Mouse (Mus musculus): Measurements from ENCODE around the gene Emd.

Emd gene

DNA sequence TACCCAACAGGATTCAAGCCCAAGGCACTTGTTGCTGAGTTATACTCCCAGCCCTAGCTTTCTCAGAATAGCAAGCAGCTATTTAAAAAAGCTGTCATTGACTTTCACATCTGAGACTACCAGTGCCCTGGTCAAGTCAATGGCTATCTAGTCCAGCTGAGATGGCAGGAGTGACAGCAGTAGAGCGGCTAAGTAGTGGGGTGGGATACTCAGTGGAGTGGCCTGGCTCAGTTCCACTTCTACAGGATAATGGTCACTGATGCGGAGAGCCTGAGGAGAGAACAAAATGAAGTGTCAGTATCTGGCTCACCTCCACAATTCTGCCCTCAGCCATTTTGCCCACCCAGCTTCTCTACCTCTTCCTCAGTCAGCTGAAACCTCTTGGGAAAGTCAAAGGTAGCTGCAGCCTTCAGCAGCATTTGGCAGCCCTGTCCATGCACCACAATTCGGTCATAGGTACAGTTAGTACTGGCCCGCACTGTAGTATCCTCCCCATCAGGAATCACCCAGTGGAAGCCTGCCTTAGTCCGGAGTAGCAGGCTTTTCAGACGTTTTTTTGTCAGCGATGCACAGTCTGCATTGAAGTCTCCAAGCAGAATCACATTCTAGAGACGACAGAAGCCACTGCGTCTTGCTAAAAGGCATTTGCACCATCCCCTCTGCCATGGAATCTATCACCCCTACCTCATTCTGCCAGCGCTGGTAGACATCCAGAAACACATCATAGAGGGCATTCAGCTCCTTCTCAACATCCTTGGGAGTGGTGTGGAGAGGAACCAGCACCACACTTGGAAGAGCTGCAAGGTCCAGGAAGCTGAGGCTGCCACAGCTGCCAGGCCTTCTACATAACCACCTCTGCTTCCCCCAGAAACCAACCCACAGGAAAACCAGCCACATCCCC, 19.2 kb downstream of the Emd start:
- DNase-seq = no peak

DNA sequence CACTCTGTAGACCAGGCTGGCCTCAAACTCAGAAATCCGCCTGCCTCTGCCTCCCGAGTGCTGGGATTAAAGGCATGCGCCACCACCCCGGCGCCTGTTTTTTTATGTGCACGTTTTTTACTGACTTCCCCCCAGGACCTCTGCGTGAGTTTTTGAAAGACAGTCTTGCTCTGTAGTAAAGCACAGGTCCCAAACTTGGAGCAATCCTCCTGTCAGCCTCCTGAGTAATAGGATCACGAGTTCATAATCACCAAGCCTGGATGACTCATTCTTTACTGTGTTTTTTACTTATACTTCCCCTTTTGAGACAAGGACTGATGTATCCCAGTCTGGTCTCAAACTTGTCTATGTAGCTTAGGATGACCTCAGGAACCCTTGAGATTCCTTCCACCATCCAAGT, 23.4 kb downstream of the Emd start:
- no peak for DNase-seq

DNA sequence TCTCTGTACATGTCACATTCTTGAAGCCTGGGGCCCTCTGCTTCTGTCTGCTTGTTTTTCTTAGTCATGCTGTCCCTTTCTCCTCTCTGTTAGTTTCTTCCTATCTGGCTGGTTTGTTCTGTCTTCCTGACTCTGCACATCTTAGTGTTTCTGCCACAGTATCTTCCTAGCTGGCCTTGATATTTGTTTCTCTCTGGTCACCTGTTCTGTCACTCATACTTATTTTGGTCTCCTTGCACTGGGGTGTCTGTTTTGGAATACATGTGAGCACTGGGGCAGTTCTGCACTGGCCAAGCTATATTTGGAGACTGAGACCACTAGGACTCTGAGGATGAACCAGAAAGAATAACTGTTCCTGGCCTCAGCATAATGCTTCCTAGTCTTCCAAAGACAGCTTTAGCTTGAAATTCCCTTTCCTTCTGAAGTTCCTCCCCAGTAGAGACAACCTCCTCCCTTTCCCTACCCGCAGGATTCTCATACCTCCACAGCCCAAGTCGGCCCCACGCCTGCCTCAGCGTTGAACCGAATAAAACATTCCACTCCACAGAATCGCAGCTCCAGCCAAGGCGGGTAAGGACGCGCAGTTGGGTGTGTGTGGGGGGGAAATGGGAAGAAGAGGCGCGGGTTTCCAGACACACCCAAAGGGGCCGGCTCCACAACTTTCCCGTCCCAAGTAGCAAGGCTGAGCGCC, 26.7 kb downstream of the Emd start:
- DNase-seq = no peak

DNA sequence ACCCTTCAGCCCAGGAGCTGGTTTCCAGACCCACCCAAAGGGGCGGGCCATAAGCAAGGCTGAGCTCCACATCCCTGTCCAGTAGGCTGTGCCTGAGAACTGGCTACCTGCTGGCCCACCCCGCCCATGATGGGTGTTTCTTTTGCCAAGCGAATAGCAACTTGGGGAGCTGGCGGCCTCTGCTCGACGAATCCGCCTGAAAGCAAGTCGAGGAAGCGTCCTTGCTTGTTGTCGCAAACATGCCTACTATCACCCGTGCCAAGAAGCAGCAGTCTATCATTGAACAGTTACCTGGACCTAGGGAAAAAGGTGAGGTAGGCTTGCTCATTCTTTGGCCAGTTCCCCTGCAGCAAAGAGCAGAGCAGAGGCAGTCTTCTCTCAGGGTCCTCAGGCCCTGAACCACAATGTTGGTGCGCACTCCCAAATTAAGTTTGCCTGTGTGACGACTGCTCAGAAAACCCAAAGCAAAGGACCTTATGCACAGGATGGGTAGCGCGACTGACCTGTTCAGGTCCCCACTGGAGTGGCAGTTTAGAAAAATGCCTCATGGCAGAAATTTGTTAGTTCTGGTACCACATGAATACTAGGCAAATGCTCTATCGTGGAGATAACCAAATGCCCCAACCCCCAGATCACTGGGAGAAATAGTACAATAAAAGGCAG, 27.4 kb downstream of the Emd start, which contains the start of the genes Taz and Dnase1l1:
Taz (plus strand) TSS at position 181 of the 663 bp plus-strand sequence.
Dnase1l1 (minus strand) TSS at position 606 of the 663 bp plus-strand sequence.
- DNase-seq = peak; percentile 82

DNA sequence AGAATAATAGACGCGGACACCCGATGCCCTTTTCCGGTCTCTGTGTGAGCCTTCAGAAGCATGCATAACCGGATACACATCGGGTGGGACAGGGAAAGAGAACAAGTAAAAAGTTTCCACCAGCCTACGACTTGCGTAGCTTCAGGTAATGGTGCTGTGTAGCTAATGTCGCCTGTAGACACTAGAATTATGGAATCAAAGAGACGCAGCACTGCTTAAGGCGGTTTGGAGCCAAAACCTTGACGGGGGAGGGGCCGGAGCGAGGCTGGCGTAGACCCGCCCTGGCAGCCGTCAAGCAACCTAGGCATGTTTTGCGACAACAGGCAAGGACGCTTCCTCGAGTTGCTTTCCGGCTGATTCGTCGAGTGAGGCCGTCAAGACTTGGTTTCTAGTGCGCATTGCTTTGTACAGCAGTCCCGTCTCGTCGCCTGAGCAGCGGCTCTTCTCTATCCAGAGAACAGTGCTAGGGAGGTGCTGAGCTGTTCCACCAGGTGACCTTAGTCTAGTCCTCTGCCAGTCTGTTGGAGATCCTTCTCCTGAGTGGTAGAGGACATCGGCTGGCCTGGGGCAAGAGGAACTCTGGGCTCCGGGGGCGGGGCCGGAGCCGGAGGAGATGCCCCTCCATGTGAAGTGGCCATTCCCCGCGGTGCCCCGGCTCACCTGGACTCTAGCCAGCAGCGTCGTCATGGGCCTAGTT, 28.1 kb downstream of the Emd start:
- peak; percentile 87 for DNase-seq

DNA sequence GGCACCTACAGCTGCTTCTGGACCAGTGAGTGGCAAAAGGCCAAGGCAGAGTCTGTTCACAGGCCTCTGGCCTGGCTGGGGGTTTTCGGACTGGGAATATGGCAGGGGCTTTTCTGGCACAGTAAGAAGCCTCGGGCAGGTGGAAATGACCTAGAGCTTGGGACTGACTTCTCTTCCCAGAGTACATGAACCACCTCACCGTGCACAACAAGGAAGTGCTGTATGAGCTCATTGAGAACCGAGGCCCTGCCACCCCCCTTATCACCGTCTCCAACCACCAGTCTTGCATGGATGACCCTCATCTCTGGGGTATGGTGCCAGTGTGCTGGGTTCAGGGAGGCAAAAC, 28.6 kb downstream of the Emd start:
- DNase-seq = no peak

DNA sequence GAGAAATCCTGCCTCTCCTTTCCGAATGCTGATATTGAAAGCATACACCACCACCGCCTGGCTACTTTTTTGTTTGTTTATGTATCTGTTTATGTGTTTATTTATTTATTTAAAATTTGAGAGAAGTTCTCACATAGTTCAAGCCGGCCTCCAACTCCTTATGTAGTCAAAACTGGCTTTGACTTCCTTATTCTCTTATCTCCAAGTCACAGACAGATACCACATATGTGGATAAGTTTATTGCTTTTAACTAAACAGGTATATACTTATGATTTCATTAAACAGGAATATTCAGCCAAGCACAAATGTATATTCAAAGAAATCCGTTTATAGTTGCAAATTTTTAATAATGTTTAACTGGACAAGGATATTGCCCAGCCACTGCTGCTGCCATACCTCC, 38.9 kb downstream of the Emd start:
- no peak for DNase-seq

DNA sequence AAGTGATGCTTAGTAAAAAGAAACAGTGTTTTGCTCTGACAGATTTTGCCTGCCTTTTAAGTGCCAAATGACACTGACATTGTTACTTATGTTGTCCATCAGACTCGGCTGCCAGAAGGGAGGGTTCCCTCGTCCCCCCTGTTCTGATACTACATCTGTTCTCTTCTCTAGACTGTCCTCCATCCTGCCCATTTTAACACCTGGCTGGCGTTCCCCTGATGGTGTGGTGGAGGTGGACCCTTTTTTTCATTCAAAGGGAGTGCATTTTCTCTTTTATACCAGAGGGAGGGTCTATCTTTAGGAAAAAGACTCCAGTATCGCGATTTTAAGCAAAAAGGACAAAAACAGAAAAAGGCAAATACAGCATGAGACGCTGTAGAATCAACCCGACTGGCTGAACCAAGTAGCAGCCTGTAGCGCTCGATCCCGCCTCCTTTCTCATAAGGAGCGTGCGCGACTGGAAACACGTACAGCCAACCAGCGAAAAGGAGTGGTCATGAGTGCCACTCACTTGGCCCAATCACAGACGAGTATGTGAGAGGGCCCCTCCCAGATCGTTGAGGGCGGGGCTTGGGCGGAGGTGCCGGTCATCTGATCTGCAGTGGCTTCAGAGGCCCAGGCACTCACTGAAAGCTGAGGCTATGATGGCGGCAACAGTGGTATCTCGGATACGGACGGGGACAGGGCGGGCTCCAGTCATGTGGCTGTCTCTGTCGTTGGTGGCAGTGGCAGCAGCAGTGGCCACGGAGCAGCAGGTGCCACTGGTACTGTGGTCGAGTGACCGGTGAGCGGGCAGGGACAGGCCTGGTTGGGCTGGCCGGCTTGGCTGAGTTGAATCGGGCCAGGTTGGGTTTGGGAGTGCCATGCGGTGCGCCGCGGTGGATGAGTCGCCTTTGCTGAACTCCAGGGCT, 42.3 kb downstream of the Emd start, which contains the start of gene Atp6ap1:
Atp6ap1 (plus strand) TSS at position 560 of the 911 bp plus-strand sequence.
- peak; percentile 94 for DNase-seq

DNA sequence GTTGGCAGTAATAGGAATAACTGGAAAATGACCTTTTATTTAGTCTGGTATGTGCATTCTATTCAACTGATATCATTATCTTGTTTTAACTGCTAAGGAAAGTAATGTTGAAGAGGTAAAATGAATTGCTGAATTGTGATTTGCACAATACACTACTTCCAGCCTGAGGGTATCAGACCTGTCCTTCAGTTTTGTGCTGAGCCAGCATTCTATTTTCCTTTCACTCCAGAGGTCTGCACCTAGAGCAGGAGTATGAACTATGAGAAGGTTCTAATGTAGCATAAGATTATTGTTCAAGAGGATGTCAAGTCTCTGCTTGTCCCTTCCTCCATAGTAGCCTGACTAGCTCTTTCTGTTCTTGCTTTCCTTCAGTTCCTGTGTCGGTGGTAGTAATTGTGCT, 43.9 kb downstream of the Emd start:
- DNase-seq = no peak

DNA sequence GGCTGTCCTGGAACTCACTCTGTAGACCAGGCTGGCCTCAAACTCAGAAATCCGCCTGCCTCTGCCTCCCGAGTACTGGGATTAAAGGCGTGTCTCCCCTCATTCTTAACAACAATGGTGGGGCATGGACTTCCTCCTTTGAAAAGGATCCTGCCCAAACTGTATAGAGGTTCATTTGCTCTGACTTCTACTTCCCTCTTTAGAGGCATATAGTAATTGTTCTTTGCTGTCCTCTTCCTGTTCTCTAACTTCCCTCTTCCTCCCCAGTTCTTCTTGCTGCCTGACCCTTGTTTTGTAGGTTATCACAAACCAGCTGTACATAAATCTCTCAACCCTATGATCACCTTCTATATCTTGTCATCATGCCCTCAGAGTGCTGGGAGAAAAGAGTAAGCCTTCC, 45.2 kb downstream of the Emd start:
- DNase-seq = no peak

DNA sequence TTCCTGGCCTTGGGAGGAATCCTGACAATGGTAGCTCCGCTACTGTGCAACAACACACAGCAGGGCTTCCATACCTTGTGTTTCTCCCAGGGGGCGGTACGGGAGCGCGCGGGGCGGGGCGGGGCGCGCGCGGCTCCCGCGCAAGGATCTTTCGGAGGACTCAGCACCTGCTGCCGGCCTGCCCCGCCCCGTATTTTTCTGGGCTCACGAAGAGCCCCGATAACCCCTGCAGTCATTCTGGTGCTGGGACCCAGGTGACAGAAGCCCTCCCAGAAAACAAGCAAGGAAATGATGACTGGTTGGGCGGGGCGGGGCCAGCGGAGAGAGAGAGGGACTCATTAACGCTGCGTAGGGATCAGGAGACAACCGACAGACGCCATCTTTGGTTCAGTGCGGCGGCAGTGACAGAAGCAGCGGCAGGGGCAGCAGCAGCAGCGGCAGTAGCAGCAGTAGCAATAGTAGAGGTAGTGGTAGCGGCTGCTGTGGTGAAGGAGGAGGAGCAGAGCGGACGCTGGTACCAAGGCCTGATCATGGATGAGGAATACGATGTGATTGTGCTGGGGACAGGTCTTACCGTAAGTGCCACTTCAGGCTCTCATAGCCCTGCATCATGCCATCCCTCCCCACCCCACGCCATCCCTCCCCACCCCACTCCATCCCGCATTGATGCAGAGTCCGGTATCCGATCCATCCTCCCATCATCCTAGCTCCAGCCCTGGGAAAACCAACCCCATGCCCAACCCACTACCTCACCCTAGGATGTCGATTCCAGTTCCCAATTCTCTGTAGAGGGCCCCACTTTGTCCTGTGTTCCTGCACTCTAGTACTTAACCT, 50.6 kb downstream of the Emd start, which contains the start of gene Gdi1:
Gdi1 (plus strand) TSS at position 132 of the 834 bp plus-strand sequence.
- DNase-seq = peak; percentile 81
